Mouse (Mus musculus) R1 (cell line): ENCODE measurements around the gene Mlxipl.
A peak's percentile ranks its signal among the peaks of the same experiment; 100 is the strongest.
"Not testable (repeated sequence)": the region's sequence is repeated elsewhere in the genome, so short reads cannot be mapped to it uniquely, and the experiment has no call there.

Source experiments
- DNase-seq: peaks from one replicate; pipeline ENCODE4 v3.0.0-alpha.2; 2018; ENCODE audit warnings: low read depth, low spot score

The Mlxipl gene

DNA sequence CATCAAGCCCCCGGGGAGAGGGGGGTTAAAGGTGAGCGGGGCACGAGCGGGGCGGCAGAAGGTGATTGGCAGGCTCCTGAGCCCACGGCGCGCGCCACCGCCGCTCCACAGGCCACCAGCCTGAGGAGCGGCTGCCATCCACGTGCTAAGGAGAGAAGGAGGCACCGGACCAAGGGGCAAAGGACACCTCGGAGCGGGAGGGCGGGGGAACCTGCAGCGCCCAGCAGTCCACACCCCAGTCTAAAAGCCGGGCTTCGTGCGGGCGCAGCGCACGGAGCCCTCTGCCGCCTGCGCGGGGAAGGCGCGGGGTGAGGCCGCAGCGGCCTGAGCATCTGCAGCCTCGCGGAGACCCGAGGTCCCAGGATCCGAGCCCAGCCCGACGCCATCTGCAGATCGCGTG is at the start of gene Mlxipl:
Gene Mlxipl, plus strand, starts transcription at position 238 of the 400 bp plus-strand sequence.
- DNase-seq = no peak

GRCm38 (mm10) chr5:135040059-135040458 is 49.6 kb upstream of the Mlxipl start:
- no peak for DNase-seq

DNA sequence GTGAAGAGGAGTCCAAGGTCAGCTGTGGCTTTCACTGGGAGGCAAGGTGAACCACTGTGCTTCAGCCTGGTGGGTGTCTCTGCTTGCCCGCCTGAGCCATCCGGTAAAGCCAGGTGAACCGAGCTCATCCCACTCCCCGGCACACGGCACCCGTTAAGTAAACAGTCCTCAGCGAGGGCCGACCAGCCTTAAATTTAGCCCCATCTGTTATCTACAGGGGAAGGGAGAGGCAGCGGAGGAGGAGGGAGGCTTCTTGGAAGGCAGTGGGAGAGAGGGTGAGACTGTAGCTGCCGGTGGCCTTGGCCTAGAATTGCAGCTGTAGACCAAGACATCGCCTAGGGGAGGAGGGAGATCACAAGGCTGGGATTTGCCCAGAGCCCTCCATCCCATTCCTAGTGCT is 48.9 kb upstream of the Mlxipl start:
- no peak for DNase-seq

DNA sequence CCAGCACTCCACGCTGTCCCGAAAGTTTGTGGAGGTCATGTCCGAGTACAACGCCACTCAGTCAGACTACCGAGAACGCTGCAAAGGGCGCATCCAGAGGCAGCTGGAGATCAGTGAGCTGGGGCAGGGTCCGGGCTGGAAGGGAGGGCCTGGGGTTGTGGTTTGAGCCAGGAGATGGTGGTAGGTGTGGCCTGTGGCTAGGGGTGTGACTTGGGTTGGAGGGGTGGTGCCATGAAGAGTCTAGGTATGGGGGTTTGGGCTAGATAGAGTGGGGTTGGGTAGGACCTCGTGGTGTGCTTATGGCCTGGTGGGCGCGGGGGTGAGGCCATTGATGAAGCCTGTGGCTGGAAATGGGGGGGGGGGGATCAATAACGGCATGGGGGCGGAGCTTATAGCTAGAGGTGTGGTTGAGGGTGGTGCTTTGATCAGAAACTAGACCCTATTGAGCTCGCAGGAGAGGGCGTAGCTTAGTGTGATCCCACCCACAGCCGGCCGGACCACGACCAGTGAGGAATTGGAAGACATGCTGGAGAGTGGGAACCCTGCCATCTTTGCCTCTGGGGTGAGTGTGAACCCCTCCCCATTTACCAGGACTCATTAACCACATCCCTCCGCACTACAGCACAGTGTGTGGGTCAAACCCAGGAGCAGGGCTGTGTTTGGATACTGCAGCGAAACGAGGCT is 47.4 kb upstream of the Mlxipl start:
- peak; percentile 95 for DNase-seq

GRCm38 (mm10) chr5:135044575-135044974 is 45.1 kb upstream of the Mlxipl start:
- DNase-seq = no peak

GRCm38 (mm10) chr5:135048539-135048938 is 41.2 kb upstream of the Mlxipl start:
- DNase-seq = no peak

GRCm38 (mm10) chr5:135049268-135049667 is 40.4 kb upstream of the Mlxipl start:
- peak; percentile 95 for DNase-seq

- no peak for DNase-seq
Observed at GRCm38 (mm10) chr5:135053356-135053755, 36.3 kb upstream of the Mlxipl start.

DNA sequence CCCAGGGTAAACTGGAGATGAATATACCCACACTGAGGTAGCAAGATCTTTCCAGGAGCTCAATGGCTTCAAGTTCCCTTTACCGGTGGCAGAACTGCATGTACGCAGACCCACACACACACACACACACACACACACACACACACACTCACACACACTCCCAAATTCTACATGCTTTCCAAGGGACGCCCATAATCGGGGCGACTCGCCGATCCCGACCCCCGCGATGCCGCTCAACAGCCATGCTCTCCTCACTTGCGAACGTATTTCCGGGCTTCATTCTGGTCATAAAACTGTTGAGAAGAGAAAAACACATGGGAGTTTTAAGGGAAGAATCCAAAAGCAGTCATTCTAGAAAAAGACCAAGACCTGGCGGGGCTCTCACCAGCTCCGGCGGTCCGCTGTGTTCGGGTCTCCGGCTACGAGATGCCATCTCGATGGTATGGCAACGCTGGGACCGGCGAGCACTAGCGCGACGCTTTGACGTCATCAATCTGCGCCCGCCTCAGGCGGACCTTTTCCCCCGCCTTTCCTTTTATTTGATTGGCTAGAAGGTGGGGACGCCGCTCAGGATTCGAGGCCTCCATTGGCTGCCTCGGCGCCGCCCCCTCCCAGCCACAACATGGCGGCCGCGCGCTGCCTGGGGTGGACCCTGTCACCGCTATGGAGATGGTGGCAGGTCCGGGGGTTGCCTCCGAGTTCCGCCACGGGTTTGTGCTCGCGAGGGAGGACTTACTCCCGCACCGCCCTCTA is 25.9 kb upstream of the Mlxipl start, which contains the start of gene Dnajc30:
Gene Dnajc30, plus strand, starts transcription at position 574 of the 753 bp plus-strand sequence.
- peak; percentile 98 for DNase-seq

DNA sequence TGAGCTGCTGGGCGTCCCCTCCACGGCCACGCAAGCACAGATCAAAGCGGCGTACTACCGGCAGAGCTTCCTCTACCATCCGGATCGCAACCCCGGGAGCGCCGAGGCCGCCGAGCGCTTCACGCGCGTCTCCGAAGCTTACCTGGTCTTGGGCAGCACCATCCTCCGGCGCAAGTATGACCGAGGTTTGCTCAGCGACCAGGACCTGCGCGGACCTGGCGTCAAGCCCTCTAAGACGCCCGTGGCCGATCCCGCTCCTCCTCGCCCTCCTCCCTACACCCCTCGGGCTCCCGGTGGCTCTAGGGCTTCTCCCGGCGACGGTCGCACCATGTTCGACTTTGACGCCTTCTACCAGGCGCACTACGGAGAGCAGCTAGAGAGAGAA is 25.3 kb upstream of the Mlxipl start:
- DNase-seq = no peak

- DNase-seq = not testable (repeated sequence)
Observed at GRCm38 (mm10) chr5:135064909-135065446, 24.7 kb upstream of the Mlxipl start, which contains the start of gene Bud23. Bud23 (minus strand) TSS chr5:135064959.

DNA sequence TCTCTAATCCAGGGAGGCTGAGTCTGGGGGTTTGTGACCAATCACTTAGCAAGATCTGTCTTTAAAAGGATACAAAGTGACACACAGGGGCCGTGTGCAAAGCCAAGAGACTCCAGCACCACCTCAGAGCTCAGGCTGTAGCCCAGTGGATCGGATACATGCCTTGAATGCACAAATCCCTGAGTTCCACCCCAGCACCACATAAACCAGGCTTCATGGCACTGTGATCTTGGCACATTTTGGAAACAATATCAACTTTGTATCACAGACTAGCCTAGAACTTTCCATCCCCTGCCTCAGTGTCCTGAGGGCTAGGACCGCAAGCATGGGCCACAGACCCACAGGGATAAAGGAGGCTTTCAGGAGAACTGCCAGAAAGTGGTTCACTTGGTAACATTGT is 23.7 kb upstream of the Mlxipl start:
- DNase-seq = no peak

DNA sequence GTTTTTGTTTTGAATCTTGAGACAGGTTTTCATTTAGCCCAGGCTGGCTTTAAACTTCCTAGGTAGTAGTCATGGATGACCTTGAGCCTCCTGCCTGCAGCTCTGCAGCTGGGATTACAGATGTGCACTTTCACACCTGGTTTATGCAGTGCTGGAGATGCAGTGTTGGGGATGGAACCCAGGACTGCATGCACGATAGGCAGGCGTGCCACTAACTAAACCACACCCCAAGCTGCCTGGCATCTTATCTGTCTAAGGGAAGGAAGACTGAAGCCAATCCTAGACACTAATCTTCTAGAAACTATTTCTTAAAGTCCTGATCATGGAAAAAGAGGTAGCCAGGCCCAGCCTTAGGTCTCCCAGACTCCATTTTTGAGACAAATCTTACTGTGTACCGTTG is 19.2 kb upstream of the Mlxipl start:
- DNase-seq = no peak

DNA sequence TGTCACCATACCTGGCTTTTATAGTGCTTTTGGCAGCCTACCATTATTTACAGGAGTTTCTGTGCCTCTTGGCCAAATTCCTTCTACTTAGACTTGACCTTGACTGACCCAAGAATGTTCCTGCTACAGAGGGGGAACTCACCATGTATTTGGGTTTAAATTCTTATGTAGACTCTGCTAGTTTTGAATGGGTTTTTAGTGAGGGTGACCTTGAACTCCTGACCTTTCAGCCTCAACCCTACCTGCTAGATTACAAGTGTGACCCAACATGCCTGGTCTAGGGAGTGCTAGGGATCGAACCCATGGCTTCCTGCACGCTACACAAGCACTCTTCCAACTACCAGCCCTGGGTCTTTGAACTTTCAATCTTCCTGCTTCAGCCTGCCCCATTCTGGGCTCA is 17.6 kb upstream of the Mlxipl start:
- DNase-seq = peak; percentile 87

GRCm38 (mm10) chr5:135072720-135073119 is 17.0 kb upstream of the Mlxipl start:
- peak; percentile 92 for DNase-seq

DNA sequence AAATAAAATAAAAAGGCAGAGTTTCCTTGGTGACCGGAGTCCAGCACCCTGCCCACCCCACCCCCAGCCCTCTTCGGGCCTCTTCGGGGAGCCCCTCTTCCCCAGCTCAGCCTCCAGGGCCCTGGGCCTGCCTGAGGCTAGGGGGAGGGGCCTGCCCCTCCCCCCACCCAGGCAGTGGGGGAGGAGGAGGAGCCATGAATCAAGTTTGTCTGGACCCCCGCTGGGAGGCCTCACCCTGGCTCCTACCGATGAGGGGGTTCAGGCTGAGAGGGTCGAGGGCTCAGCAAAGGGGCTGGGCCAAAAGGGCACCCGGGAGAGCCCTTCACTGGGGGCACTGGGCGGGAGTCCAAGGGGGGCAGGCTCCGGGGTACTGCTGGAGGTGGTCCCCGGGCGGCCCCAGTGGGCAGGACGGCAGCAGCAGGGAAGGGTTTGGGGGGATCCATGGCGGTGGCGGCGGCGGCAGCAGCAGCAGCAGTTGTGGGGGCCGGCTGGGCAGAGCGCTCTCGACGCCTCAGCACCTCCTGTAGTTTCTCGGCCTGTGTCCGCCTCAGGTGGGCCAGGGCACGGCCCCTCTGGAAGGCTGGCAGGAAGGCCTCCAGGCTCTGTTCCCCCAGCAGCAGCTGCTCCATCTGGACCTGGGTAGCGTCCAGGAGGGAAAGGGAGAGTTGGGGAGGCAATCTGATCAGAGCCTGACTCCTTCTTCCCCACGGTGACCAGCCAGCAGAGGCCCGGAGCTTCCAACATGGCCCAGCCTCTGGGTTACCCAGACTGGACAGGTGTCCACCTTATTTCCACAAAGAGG is 16.1 kb upstream of the Mlxipl start:
- DNase-seq = peak; percentile 57

DNA sequence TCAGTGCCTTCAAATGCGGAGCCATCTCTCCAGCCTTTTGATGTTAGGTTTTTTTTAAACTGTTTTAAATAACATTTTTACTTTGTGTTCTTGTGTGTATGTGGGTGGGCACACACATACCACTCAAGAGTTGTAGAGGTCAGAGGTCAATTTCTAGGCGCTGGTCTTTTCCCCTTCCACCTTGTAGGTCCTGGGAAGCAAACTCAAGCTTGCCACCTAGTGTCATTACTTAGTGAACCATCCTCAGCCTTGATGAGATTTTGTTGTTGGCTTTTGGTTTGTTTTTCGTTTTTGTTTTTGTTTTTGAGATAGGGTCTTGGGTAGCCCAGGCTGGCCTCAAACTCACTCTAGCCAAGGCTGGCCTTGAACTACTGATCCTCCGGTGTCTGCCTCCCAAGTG is 14.0 kb upstream of the Mlxipl start:
- DNase-seq = peak; percentile 41

- no peak for DNase-seq
Observed at GRCm38 (mm10) chr5:135076368-135076767, 13.3 kb upstream of the Mlxipl start.

GRCm38 (mm10) chr5:135076931-135077505 is 12.7 kb upstream of the Mlxipl start:
- DNase-seq = peak; percentile 59

DNA sequence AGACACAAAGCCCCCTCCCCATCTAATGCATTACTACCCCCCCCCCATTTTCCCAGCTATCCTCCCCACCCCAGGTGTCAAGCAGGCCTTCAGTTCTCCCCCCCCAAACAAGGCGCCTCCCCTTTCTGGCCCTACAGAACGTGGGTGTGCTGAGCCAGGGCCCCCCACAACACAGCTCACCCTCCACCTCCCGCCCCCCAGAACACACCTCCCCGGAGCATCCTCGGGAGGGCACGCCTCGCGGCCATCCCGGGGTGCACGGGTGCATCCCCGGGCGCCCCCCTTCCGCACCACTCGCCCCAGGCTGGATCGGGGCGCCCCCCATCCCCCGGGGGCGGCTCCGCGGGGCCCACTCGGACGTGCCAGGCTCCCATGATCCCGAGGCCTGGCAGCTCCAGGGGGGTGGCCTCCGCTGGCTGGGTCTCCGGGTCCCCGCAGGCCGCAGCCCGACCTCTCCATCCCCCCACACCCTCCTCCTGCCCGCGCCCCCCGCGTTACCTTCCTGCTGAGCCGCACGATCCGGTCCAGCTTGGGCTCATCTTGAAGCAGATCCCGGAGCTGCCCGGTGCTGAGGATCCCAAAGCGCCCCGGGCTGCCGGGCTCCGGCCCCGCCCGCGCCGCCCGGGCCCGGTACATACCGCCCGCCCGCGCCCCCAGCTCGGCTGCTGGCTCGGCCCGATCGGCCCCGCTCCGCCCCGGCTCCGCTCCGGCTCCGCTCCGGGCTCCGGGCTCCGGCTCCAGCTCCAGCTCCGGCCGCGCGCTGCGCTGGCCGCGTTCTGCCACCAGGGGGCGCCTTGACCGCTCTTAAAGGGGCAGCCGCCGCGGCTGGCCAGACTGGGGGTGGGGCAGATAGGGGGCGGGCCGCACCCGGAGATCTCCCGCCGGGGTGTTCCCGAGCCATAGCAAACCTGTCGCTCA is 11.9 kb upstream of the Mlxipl start, which contains the start of gene Vps37d:
Gene Vps37d, minus strand, starts transcription at position 703 of the 918 bp plus-strand sequence.
- peak; percentile 85 for DNase-seq
